Mouse (Mus musculus): ENCODE results near the gene Tex45.

Gene Tex45

GRCm38 (mm10) chr8:3485192-3485591 lies 14.5 kb downstream of the Tex45 start:
- DNase-seq (ENCODE audit: low read depth): no peak

DNA sequence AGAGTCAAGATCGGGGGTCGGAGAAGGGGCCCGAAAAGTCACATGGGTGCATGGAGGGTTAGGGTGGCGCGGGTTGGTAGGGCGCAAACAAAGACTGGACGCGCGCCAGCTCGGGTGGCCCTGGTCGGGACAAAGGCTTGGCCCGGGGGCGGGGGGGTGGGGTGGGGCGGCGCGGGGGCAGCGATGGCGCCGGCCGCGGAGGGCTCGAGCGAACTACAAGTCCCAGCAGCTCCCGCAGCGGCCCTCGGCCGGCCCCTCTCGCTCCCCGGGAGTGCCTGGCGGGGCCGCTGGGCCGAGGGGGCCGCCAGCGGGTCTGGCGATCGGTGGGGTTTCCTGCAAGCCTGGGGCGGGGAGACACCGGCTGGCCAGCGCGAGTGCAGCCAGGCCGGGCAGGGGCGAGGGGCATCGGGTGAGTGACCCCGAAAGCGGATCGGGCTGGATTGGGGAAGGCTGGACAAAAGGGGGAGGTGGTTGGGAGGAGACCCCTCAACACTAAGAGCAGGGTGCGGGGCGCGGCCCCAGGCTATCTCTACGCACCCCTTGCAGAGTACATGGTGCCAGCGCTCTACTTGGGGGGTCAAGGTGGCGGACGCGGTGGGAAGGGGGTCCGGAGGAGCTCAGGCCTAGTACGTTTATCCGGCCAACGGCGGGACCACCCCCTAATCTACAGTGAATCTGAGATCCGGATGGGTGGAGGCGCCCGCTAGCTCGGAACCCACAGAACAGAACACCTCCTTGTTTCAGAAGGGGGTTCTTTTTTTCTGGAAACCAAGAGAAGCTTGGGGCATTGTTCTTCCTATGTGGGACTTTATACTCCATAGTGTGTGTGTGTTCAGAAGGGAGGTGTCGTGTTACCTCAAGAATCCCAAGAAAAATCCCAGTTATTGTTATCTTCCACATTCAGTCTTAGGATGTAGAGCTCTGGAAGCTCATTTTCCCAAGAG lies 22.5 kb downstream of the Tex45 start, which contains the start of gene Zfp358:
Gene Zfp358, plus strand, starts transcription at position 238 of the 944 bp plus-strand sequence.
- DNase-seq (ENCODE audit: low read depth): peak; percentile 58

DNA sequence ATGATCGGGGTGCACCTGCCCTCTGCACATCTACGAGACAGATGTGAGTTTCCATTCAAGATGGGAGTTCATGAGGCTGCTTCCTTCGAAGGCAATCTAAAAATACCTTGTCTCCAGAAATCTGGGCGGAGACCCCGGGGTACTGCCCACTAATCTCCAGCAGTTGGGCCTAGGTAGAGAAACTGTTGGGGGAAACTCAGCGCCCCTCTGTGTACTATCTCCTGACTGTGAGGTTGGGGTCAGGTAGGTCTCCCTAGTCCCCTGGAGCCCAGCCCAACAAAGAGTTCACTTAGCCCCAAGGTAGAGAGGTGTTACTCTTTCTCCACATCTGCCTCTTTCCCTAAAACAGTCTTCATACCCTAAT lies 23.2 kb downstream of the Tex45 start:
- DNase-seq (ENCODE audit: low read depth): no peak

DNA sequence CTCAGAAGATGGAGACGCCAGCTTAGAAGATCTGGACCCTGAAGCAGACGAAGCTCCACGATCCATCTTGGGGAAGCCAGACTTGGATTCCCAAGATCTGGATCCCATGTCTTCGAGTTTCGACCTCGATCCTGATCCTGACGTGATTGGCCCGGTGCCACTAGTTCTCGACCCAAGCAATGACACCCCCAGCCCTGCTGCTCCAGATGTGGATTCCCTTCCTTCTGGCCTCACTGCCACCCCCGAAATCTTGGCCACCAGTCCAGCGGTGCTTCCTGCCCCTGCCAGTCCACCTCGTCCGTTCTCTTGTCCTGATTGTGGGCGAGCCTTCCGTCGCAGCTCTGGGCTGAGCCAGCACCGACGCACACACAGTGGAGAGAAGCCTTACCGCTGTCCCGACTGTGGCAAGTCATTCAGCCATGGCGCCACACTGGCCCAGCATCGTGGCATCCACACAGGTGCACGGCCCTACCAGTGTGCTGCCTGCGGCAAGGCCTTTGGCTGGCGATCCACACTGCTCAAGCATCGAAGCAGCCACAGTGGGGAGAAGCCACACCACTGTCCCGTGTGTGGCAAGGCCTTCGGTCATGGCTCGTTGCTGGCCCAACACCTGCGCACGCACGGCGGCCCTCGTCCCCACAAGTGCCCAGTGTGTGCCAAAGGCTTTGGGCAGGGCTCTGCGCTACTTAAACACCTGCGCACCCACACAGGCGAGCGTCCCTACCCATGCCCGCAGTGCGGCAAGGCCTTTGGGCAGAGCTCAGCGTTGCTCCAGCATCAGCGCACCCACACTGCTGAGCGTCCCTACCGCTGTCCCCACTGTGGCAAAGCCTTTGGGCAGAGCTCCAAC lies 25.1 kb downstream of the Tex45 start:
- DNase-seq (ENCODE audit: low read depth): no peak

DNA sequence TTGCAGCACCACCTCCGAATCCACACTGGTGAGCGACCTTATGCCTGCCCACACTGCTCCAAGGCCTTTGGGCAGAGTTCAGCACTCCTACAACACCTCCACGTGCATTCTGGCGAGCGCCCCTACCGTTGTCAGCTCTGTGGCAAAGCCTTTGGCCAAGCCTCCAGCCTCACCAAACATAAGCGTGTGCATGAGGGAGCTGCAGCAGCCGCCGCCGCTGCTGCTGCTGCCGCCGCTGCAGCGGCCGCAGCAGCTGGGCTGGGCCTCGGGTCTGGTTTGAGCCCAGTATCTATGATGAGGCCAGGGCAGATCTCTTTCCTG lies 25.7 kb downstream of the Tex45 start:
- no peak for DNase-seq (ENCODE audit: low read depth)

DNA sequence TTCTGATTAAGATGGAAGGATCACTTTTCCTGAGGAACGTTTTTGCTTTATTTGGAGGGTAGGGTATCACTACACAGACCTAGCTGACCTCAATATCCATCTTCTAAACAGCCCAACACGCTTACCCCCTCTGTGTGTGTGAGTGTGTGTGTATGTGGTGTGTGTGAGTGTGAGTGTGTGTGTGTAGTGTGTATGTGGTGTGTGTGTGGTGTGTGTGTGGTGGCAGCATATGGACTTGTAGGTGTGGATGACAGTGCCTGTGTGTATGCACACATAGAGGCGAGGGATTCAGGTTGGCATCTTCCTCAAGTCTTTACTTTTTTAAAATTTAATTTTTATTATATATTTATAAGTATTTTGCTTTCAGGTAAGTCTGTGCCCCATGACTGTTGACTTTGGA lies 27.9 kb downstream of the Tex45 start:
- DNase-seq (ENCODE audit: low read depth): no peak

- DNase-seq (ENCODE audit: low read depth): no peak
Measured at GRCm38 (mm10) chr8:3499751-3500150, 29.1 kb downstream of the Tex45 start.

GRCm38 (mm10) chr8:3500235-3501090 lies 29.8 kb downstream of the Tex45 start, which contains the start of gene Mcoln1:
Gene Mcoln1, plus strand, starts transcription at chr8:3500457.
- peak; percentile 98 for DNase-seq (ENCODE audit: low read depth)

GRCm38 (mm10) chr8:3502217-3502616 lies 31.6 kb downstream of the Tex45 start:
- no peak for DNase-seq (ENCODE audit: low read depth)

- no peak for DNase-seq (ENCODE audit: low read depth)
Measured at GRCm38 (mm10) chr8:3507979-3508754, 37.5 kb downstream of the Tex45 start.

GRCm38 (mm10) chr8:3514681-3515247 lies 44.1 kb downstream of the Tex45 start:
- peak; percentile 14 for DNase-seq (ENCODE audit: low read depth)

GRCm38 (mm10) chr8:3515260-3515671 lies 44.6 kb downstream of the Tex45 start, which contains the start of gene Pnpla6:
Gene Pnpla6, plus strand, starts transcription at chr8:3515384.
- DNase-seq (ENCODE audit: low read depth): peak; percentile 87

GRCm38 (mm10) chr8:3515771-3516417 lies 45.2 kb downstream of the Tex45 start:
- DNase-seq (ENCODE audit: low read depth): peak; percentile 71

DNA sequence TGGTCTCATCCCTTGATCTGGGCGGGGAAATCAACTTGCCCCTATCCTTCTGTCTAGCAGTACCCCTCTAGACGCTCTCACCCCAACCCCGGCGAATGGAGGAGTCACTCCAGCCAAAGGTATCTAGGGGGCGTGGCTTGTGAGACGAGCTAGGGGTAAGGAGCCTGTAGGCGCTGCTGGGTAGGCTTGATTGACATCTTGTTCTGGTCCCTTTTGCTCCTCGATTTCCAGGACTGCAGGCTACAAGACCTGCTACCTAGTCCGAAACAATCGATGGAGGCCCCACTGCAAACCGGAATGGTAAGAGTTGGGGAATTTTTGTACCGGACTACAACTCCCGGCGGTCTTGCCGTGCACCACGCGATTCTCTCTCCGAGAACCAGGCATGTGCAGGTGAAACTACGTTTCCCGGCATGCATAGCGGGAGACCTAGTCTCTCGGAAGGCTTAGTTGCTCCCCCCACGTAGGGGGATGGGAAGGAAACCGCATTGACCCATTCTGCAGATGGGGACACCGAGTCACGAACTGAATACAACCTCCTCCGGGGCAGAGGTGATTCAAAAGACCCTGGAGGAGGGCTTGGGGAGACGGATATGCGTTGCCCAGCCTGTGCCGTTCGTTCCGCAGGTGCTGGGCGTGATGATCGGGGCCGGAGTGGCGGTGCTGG lies 45.9 kb downstream of the Tex45 start:
- DNase-seq (ENCODE audit: low read depth): peak; percentile 96

DNA sequence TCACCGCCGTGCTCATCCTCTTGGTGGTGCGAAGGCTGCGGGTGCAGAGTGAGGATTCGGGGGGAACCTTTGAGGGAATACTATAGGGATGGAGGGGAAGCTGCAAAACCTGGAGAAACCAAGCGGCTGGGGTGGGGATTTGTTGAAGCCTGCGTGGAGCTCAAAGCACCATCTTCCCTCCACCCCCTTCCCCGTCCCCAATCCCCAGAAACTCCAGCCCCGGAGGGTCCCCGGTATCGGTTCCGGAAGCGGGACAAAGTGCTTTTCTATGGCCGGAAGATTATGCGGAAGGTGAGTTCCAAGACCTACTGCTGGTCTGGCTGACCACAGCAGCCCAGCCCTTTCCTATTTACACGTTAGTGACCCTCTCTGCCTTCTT lies 46.4 kb downstream of the Tex45 start:
- DNase-seq (ENCODE audit: low read depth): no peak

GRCm38 (mm10) chr8:3522007-3522697 lies 51.5 kb downstream of the Tex45 start:
- no peak for DNase-seq (ENCODE audit: low read depth)

GRCm38 (mm10) chr8:3530816-3531215 lies 60.2 kb downstream of the Tex45 start:
- DNase-seq (ENCODE audit: low read depth): no peak

GRCm38 (mm10) chr8:3531936-3532335 lies 61.3 kb downstream of the Tex45 start:
- DNase-seq (ENCODE audit: low read depth): no peak
